Mouse (Mus musculus) effector memory CD4-positive, alpha-beta T cell, adult 5 months (primary cell): ENCODE measurements around the gene Msgn1. TPM values are rescaled to one million over a fixed set of nuclear protein-coding genes. Genes with fewer than 3 reads are reported as not detected.

ENCODE experiments used
- polyA plus RNA-seq: library from polyadenylated mRNA; unstranded; fragments of 100-300 nt; shearing (Covaris generic); gene quantifications from one replicate; pipeline ENCODE4 v1.2.1, GENCODE M21; 2017

The Msgn1 gene
- not detected for polyA plus RNA-seq

GRCm38 (mm10) chr12:11208872-11209271 is at the start of gene Msgn1:
TSS of gene Msgn1 (minus strand) at chr12:11208972.

Other genes starting within 250 kb of the Msgn1 start
- gene Kcns3, start 57.9 kb downstream of the Msgn1 start, polyA plus RNA-seq: not detected
- gene Gen1, start 56.8 kb upstream of the Msgn1 start, polyA plus RNA-seq: 0.29 TPM
- gene Smc6, start 56.9 kb upstream of the Msgn1 start, polyA plus RNA-seq: 93.8 TPM
- gene Vsnl1, start 227.6 kb upstream of the Msgn1 start, polyA plus RNA-seq: not detected
- not detected for gene Rad51ap2, start 247.1 kb upstream of the Msgn1 start, polyA plus RNA-seq